Mouse (Mus musculus): ENCODE measurements around the gene Akp3.

The Akp3 gene

DNA sequence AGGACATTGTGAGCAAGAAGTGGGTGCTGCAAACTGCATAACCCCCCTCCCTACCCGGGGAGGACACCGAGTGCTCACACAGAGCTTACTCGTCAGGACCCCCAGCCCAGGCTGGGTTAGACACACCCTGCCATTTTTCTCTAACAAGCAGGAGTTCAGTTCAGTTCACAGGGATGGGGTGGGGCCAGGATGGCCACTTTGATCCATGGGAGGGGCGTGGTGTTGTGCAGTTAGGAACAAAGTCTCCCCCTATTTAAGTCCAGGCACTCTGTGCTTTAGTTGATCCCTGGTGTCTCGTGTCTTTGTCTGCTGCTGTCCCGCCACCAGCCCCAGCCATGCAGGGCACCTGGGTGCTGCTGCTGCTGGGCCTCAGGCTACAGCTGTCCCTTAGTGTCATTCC is at the start of gene Akp3:
Gene Akp3 (plus strand): TSS at position 301 of the 400 bp plus-strand sequence.
- no peak for DNase-seq (ENCODE audit: low spot score)

DNA sequence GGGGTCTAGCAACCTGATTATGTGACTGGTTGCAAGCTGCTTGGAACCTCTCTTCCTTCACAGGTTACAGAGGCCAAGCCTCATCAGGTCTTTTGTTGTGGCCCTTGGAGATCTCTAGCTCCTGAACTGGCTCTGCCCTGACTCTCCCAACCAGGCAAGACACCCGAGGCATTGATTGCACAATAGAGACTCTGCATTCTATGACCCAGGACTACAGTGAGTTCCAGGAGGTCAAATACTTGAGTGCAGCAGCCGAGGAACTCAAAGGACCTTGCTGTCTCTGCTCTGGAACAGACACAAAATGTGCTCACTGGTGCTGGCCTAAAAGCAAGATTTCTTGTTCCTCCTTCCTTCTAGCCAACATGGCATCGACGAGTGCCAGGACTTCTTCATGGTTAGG is 38.6 kb upstream of the Akp3 start:
- no peak for DNase-seq (ENCODE audit: low spot score)

DNA sequence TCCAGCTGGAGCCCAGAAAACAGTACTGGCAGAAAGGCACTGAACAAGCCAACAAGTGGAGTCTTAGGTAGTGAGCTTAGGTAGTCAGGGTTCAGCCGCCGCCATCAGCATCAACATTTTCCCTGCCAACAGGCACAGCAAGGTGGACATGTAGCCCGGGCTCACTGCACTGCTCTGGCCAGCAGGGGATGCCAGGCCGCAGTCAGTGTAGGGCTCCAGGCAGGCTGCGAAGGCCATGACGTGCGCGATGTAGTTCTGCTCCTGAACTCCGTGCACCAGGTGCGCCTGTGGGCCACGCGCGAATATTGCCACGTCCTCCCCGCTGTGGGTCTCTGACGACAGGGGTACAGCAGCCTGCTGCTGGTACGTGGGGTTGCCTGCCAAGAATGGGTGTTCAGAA is 37.8 kb upstream of the Akp3 start:
- DNase-seq (ENCODE audit: low spot score), result no peak

DNA sequence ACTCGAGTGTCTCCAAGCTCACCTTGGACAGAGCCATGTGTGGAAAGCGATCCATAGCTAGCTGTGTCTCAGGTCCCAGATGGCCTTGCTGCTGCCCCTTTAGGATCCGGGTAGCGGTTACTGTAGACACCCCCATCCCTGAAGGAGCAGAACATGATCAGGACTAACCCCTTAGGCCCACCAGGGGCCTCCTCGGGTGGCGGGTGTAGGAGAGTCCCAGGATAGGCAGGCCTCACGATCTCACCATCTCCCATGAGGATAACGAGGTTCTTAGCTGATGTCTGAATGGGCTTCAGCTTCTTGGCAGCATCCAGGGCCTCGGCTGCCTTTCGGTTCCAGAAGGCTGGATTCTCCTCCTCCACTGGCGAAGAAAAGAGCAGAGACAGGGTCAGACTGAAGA is 35.5 kb upstream of the Akp3 start:
- DNase-seq (ENCODE audit: low spot score), result no peak

DNA sequence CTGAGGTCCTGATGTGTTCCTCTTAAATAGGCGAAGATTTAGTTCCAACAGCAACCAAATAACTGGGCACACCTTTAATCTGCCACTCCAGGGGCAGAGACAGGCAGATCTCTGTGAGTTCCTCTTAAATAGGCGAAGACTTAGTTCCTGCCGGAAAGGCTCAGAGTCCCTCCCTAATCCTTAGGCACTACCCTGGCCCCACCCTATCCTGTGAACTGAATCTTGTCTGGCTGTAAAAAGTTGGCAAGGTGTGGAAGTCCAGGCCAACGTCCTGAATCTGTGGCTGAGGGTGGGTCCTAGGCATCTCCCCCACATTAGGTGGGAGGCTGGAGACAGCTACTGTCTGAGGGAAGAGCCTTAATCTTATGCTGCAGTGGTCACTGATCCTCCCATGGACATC is 34.9 kb upstream of the Akp3 start, which contains the start of gene Alppl2:
Gene Alppl2 (minus strand): TSS at position 101 of the 400 bp plus-strand sequence.
- DNase-seq (ENCODE audit: low spot score), result no peak

DNA sequence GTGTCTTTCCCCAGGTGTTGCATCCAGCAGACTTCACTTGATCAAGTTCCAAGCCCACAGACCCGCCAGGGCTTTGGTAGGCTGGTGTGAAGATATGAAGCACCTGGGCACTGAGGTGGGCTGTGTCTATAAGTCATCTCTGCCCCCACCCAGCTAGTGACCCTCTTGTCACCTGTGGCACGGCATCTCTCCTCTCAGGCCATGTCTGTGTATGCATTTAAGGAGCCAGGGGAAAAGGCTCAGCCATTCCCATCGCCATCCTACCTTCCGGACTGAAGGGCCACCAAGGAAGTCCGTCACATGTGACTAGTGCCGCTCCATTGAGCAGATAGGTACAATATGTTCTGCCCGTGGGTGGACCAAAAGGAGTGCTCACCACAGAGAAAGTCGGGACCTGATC is 29.1 kb upstream of the Akp3 start:
- no peak for DNase-seq (ENCODE audit: low spot score)

DNA sequence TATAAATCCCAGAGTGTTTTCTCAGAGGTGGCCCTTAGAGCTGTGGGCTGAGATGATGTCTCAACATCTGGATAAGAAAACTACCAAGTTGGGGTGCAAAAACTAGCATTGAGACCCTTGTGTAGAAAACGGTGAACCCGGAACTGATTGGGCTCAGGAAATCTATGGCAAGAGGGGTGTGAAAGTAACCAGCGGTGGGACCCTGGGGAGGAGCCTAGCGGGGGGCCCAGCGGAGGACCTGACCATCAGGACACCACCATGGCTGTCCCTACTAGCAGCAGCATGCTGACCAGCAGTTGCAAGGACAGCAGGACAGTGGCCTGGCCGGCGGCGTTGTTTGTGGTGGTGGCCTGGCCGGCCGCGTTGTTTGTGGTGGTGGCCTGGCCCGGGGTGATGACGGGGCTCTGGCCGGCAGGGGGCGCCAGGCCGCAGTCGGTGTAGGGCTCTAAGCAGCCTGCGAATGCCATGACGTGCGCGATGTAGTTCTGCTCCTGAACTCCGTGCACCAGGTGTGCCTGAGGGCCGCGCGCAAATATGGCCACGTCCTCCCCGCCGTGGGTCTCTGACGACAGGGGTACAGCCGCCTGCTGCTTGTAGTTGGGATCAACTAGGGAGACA is 26.3 kb upstream of the Akp3 start:
- DNase-seq (ENCODE audit: low spot score), result peak; percentile 61

DNA sequence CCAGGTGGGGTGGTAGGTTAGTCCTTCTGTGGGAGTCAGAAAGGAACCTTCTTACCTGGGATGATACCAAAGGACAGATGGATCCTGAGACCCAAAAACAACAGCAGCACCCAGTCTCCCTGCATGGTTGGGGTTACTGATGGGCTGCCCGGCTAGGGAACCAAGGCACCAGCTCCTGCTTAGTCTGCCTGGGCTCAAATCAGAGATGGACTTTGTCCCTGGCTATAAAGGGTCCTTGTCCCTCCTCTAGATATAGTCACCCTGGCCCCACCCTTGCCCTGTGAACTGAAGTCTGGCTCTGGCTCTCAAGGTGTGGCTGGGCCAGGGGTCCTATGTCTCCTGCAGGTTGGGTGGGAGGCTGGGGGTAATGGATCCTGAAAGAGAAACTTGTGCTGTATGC is 23.4 kb upstream of the Akp3 start, which contains the start of gene Alpi:
Gene Alpi (minus strand): TSS at position 196 of the 400 bp plus-strand sequence.
- no peak for DNase-seq (ENCODE audit: low spot score)

DNA sequence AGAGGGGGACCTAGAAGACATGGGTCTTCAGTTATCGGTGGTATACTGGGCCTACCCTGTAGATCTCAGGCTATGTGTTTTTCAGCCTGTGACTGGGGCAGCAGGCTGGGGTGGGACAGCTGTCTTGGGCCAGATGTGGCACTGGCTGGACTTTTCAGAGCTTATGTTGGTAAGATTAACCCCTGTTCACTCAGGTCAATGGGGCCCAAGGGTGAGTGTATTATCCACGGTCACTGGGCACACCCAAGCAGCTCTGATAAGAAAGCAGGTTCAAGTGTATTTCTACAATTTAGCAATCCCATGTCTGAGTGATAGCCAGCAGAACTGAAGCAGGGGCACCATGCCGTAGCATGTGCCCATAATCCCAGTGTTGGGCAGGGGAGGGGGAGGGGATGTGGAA is 22.7 kb upstream of the Akp3 start:
- DNase-seq (ENCODE audit: low spot score), result no peak

DNA sequence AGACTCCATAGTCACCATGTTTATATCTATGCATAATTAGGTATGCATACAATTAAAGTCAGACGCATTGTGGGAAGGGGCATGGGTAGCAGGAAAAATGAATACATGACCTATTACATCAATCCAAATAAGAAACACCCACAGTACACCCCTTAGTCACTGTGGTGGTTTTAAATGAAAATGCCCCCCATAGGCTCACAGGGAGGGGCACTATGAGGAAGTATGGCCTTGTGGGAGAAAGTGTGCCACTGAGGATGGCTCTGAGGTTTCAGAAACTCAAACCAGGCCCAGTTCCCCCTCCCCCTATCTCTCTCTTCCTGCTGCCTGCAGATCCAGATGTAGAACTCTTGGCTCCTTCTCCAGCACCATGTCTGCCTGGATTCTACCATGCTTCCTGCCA is 20.8 kb upstream of the Akp3 start:
- no peak for DNase-seq (ENCODE audit: low spot score)

DNA sequence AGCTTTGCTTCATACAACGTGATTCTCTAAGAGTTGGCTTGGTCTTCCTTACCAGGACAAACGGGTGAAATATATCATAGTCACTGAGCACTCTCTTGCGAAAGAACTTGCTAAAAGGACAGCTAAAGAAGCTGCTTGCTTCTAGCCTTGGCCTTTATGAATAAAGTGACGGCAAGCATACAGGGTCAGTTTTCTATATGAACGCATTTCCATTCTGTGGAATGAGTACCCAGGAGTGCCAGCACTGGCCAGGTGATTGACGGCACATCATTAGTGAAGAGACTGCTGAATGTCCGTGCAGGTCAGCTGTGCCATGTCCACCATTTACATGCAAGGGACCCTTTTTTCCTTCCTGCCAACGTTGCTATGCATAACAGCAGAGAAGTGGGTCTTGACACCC is 18.2 kb upstream of the Akp3 start:
- DNase-seq (ENCODE audit: low spot score), result no peak

DNA sequence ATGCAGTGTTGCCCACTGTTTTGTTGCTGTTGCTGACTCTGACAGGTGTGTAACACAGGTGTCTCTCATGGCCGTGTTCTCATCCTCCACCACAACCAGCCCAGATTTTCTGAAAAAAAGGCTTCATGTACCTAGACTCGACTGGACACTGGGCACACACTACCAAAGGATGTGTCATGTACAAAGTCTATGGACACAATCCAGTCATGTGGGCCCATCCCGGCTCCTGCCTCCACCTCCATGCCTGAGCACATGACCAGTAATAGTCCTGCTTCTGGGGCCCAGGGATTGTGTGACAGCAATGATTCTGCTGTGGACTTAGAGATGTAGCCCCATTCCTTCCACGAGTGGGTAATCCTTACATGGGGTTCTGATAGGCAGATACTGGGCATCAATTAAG is 16.2 kb upstream of the Akp3 start:
- no peak for DNase-seq (ENCODE audit: low spot score)

DNA sequence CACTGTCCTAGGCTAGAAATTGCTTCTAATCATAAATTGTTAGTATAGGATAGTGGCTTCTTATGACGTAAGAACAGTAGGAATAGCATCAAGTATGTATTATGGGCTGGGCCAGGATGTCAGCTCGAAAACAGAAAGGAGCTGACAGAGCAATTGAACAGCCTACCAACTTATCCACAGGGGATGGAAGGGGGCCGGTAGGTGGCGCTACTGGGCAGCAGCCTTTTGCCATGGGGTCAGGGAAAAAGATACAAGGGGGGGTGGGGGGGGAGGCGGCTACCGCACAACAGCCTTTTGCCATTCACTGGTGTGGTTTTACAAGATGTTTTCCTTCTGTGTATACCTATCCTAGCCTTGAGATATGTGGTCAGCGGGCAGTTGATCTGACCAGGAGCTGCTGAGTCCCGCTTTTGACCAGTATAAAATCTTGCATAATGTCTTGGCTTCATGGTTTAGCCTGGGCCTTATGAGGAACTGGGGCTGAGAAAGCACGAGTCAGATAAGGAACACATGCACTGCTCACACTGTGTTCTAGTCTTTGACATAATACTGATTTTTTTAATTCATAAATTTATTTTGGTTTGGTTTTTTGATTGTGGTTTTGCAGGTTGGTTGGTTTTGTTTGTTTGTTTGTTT is 12.9 kb upstream of the Akp3 start:
- peak; percentile 22 for DNase-seq (ENCODE audit: low spot score)

DNA sequence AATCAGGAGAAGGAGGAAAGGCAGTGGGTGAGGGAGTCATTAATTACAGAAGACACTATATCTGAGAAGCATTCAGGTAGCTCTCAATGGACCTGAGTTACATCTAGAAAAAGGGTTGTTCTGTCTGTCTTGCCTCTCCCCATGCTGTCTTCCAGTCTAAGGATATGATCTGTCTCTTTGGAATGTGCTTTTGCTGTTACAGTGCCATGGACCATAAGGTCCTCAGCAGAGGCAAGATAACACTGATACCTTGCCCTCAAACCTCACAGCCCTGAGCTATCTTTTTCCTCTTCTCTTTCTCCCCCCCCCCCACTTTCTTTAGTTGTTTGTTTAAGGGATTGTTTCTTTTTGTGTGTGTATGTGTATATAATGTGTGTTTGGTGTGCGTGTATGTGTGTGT is 10.0 kb upstream of the Akp3 start:
- no peak for DNase-seq (ENCODE audit: low spot score)

DNA sequence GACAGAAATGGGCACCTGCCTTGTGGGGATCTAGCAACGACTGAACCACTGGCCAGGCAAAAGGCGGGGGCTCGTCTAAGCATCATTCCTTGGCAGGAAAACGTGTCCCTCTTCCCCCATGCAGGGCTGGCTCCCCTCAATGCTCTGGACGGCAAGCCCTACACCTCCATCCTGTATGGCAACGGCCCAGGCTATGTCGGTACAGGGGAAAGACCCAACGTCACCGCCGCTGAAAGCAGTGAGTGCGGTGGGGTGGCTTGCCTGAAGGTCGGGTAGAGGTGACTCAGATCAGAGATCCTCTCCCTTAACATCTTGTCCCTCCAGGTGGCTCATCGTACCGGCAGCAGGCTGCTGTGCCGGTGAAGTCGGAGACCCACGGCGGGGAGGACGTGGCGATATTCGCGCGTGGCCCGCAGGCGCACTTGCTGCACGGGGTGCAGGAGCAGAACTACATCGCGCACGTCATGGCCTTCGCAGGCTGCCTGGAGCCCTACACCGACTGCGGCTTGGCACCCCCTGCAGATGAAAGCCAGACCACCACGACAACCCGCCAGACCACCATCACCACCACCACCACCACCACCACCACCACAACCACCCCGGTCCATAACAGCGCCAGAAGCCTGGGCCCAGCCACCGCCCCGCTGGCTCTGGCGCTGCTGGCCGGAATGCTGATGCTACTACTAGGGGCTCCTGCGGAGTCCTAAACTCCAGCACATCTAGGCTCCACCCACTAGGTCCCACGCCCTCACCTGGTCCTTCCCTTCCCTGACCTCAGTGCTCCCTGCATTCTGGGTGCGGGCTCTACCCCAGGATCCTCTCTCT is 2.6 kb downstream of the Akp3 start:
- DNase-seq (ENCODE audit: low spot score), result no peak

DNA sequence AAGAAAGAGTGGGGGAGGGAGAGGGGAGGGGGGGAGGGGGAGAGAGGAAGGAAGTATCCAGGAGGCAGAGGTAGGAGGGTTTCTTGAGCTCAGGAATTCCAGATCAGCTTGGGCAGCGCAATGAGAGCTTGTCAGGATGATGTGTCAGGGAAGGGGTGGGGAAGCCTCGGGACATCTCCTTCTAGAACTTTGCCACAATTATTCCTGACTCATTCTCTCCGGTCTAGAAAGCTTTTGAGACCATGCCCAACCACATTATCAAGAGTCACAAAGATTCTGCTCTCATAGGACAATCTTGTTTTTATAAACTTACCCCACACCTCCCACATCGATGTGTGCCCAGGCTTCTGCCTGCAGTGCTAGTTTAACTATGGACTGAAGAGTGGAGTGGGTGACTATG is 7.0 kb downstream of the Akp3 start:
- DNase-seq (ENCODE audit: low spot score), result no peak

DNA sequence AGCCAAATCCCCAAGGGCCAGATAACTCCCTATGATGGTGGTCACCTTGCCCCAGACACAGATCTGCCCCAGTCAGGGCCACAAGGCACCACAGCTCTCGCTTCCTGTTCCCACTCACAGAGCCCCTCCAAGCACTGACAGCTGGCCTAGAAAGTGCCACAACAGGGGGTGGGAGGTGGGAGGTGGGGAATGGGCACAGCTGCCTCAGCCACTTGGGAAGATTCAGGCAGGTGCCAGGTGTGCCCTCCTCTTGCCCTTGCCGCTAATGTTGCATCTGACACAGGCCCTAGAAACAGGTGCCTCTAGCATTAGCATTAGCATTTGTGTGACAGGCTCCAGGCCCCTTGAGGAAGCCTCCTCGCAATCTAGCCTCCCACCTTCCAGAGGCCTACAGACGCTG is 16.8 kb downstream of the Akp3 start:
- no peak for DNase-seq (ENCODE audit: low spot score)

DNA sequence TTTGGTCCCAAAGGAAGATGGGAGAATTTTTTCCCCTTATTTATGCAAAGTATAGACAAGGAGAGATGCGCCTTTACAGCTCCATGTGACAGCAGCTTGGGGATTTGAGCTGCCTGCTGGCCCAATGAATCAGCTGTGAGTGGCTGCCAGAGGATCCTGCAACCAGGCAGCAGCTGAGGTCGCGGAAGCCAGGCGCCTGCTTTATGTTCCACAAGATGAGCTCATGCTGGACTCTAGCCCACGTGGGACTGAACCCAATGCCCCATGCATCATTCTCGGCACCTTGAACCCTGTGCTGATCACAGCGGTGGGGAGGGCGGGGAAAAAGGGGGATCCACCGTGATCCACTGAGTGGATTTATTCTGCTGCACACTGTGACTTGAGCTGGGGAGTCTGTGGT is 17.7 kb downstream of the Akp3 start:
- no peak for DNase-seq (ENCODE audit: low spot score)

DNA sequence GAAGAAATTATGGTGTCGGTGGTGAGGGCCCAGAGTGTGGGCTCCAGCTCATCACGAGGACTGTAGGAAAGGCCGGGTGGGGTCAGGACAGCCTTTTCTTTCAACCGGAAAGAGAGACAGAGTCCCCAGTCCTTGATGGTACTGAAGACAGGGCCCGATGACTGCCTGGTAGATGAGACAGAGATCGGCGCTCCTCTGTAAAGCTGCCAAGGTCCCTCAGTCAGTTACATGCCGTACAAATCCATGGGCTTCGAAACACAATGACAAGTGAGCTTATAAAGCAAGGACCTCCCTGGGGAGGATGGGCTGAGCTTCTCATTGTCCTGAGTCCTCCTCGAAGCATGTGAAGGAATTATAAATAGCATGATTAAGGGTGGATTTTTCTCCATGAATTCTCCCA is 18.4 kb downstream of the Akp3 start:
- DNase-seq (ENCODE audit: low spot score), result no peak

DNA sequence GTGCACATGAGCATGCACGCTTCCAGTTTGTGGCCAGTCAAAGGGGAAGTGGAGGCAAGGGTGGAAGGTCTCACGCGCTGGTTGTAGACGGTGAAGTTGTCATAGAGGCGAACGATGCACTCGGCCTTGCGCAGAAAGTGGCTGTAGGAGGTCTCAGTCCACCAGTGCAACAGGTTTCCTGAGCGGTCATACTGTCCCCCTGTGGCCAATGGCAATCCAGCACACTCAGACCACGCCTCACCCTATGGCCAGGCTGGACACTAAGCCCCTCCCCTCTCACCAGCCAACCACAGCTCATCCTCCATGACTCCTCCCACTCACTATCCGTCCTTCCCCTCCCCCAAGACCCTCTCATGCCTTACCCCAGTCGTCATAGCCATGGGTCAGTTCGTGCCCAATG is 24.6 kb downstream of the Akp3 start:
- DNase-seq (ENCODE audit: low spot score), result no peak

DNA sequence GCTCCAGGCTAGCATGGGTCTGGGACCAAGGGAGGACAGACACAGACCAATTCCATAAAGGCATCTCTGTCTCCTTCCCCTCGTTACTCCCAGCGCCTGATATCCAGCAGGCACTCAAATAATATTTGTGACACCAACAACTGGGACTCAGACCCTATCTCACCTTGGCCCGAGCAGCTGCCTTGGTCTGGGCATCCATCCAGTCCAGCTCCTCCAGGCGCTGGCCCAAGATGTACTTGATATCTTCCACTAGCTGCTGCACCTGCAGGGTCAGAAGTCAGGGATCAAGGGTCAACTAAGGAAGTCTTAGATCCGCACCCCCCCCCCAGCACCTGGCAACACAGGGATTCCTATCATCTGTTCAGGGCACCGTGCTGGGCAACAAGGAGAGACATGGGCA is 26.5 kb downstream of the Akp3 start:
- DNase-seq (ENCODE audit: low spot score), result no peak

DNA sequence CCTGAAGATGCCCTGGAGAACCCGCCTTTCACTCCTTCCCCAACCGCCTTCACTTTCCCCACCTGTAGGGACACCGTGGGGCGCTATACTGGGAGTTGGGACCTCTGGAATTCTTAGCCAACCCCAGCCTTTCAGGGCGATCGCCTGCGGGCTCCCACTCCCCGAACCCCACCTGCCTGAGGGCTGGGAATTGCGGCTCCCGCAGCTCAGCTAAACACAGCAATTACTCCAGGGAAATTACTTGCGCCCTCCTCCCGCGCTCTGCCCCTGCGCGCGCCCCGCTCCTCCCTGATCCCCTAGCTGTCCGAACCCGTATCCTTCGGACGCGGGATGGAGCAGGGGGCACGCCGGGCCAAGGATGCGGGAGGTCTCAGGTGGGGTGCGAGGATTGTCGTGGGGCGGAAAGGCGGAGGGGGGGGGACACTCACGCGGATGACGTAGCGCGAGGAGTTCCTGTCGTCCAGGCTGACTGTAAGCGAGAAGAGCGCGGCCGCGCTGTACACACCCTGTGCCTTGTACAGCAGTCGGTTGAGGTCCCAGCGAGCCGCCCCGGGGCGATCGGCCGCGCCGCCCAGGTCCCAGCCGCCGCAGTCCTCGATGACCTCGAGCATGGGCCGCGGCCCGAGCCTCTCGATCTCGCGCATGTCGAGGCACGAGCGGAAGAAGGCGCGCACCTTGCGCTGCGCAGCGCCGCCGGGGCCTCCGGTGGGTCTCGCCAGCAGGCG is 29.2 kb downstream of the Akp3 start:
- DNase-seq (ENCODE audit: low spot score), result no peak
